Mouse (Mus musculus) cerebellum, adult 18-20 months (tissue): ENCODE results near the gene Nrros.

Experiments used
- DNase-seq, 2 experiments: peaks; one replicate each; pipeline ENCODE4 v3.0.0; 2021

Nrros gene

DNA sequence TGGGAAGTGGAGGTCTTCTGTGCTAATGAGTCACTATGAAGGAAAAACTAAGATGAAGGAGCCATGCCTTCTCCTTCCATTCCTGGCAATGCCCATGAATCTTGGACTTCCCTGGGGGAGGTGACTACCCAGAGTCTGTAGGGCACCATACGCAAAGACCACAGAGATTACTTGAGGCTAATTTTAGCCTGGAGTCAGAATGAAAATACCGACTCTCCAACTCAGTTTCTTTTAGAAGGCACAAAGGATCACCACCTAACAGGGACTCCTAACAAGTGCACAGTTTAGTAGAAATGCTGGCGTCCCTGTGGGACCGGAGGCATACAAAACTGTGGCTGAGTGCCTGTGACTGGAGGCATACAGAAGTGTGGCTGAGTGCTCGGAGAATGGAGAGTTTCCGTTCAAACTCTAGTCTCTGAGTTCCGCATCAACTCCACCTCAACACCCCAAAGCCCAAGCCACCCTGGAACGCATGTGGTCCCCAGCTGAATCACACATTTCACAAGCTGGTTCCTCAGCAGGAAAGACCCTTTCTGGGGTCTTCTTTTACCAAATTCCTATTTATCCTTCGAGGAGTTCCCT is 4.6 kb downstream of the Nrros start:
- DNase-seq = no peak

DNA sequence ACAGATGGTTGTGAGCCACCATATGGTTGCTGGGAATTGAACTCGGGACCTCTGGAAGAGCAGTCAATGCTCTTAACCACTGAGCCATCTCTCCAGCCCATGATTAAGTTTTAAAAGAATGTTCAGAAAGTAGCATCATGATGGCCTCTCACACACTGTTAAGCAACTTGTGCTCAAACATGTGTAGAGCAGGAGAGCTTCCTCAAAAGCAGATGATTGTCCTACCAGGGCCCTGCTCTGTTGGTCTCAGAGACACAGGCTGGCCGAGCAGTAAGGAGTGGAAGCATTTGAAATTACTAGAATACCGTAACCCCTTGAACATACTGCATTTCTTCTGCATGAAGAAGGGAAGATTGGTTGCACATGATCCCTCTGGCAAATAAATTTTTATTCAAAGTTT is 6.4 kb downstream of the Nrros start:
- no peak for DNase-seq

DNA sequence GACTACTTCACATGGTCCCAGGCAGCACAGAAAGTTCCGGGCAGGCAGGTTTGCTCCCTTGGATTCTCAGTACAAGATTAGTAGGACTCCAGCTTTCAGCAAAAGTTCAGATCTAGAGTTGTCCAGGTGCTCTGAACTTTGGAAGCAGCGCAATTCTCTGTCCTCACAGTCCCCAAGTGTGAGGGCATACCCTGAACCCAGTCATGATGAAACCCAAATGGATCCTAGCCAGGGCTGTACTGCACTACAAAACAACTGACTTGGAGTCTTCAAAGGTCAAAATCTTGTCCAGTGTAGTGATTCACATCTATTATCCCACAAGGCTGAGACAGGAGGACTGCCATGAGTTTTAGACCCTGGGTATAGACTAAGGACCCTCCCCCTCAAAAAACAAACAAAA is 8.0 kb downstream of the Nrros start:
- DNase-seq = no peak

DNA sequence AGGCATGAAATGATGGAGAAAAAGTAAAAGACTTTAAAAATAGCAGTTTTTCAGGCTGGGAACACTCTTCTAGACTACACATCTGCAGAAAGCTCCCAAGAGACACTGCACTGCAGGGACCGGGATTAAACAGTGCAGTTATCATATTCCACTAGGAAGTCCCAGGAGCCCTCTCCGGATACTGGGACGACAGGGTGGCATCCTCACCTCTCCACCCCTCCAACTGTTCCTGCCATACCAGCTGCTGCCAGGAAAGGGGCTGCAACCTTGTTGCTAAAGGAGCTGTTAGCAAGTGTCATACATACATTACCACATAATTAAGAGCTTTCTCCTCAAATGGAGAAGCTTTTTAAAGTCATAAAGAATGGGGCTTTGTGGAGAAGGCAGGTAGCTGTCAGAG is 8.7 kb downstream of the Nrros start:
- no peak for DNase-seq

DNA sequence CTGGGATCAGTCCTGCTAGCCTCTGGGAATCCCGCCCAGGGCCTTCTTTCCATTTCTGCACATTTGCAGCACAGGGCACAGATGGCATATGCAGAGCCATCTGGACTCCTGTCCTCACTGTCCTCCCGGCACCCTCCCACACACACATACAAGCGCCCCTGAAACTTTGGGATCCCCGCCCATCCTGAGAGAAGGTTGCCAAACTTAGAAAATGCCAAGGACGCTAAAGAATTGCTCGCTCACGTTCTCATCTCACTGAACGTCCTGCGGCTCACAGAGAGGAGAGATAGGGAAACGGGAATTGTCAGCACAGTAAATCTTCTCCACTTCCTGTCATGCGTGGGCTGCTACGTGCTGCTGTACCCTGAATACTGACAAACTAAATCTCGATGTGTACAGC is 11.0 kb downstream of the Nrros start:
- DNase-seq = peak; percentile 97

DNA sequence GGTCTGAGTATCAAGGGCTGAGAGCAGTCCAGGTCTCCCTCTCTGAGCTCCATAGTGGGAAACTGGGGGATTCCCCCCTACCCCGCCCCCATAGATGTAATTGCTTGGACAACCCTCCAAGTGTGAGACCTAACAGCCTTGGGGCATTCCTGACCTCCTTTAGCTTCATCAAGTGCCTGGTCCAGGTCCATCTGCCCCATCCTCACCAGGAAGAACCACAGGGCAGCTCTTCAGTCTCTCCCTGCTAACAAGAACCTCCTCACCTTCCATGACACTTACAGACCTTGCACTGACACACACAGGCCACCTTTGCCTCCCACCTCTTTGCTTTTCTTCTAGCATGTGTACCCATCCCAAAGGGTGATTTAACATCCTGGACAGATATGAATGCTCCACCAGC is 11.4 kb downstream of the Nrros start:
- peak in 1 of 2 experiments; percentile 70 for DNase-seq

DNA sequence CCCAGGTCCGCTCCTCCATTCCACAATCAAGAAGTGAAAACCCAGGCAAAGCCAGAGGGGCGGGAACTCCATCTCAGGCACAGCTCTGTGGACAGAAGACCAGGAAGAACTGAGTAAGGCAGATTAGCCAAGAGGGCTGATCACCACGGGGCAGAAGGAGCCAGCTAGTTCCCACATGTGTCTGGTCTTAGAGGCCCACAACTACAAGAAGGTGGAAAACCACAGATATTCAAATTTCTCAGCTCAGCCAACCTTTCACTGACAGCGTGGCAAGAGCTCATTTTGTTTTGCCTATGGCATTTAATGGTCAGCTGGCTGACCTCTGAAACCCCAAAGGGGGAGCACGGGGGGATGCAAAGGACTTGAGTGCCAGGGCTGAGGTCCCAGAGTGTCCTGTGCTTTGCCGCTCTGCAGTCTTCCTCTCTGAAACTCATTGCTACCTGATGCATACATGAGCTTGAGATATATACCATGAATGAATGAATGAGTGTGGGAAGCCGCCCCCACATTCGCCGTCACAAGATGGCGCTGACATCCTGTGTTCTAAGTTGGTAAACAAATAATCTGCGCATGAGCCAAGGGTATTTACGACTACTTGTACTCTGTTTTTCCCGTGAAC is 17.7 kb downstream of the Nrros start:
- peak in 1 of 2 experiments; percentile 54 for DNase-seq

DNA sequence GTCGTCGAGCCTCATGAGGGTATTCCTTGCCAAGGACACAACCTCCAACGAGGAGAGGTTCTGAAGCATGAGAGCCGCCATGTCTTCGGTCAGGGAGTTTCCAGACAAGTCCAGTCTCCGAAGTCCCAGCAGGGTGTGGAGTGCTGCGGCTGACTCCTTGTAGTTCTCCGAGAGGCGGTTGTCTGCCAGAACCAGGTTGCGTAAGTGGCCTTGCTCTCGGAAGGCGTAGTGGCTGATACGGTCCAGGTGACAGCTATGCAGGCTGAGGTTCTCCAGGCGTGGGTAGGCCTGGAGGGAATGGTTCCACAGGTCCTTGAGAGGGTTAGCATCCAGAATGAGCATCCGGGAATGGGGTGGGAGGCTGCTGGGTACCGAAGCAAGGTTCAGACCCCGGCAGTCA is 20.8 kb downstream of the Nrros start:
- DNase-seq = no peak

DNA sequence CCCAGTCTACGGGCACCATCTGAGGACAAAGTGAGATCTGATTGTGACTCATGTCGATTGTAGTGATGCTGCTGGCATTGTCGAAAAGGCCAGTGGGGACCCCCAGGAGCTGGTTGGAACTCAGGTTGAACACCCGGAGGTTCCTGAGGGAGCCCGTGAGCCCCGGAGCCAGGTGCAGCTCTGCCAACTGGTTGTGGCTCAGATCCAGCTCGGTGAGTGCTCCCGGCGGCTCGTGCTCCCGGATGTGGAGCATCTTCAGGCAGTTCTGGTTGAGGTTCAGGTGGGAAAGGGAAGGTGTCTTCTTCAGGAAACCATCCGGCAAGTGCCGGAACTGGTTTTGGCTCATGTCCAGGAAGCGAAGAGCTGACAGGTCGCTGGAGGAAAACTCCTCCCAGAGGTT is 21.6 kb downstream of the Nrros start:
- DNase-seq = peak; percentile 51 to 59

DNA sequence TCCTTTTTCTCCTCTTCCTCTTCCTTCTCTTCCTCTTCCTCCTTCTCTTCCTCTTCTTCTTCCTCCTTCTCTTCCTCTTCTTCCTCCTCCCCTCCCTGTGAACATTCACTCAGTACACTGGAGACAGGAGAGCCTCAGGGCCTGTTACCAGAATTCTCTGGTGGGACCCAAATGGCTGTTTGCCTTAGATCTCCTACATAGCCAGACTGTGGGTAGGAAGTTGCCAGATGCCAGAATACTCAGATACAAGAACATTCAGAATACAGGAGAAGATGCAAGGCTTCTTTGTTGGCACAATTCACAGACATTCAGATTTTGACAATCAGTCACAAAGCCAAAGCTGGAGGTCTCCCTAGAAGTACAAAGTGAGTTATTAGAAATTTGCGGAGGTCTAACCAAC is 26.4 kb downstream of the Nrros start:
- DNase-seq = no peak

DNA sequence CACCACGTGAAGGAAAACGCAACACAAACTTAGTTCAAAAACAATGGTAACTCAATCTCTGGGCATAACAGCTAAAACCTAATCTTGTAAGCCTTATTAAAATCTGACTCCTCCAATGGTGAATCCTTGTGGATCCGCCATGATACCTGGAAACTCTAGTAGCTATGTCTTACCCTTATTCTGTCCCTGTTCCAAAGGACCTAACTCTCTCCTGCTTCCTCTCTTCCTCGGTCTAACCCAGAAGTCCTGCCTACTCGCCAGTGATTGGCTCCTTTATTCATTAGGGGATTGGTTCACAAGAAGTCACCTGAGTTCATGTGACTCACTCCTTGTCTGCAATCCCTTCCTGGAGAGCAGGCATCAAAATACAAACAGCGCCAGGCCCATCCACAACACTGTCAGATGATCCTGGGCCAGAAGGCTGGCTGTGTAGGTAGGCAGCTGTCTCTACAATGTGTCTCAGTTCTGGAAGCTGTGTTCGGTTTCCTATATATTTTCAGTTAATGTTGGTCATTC is 29.5 kb downstream of the Nrros start:
- DNase-seq = no peak

DNA sequence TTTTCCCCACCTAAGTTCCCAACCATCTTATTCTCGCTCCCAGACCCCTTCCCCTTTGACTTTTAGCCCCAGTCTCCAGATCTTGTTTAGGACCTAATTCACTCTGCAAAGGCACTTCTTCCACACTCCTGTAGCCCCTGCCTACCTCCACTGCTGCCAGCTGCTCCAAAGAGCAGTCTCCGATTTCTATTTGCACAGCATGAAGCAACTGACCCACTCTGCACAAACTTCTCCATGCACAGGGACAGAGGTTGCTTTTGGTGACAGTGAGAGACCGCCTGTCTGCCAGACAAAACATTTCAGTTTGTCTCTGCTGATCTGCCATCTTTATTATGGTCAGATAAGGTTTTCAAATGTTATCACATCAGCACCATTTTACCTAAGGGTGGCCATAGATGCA is 32.2 kb downstream of the Nrros start:
- DNase-seq = no peak

DNA sequence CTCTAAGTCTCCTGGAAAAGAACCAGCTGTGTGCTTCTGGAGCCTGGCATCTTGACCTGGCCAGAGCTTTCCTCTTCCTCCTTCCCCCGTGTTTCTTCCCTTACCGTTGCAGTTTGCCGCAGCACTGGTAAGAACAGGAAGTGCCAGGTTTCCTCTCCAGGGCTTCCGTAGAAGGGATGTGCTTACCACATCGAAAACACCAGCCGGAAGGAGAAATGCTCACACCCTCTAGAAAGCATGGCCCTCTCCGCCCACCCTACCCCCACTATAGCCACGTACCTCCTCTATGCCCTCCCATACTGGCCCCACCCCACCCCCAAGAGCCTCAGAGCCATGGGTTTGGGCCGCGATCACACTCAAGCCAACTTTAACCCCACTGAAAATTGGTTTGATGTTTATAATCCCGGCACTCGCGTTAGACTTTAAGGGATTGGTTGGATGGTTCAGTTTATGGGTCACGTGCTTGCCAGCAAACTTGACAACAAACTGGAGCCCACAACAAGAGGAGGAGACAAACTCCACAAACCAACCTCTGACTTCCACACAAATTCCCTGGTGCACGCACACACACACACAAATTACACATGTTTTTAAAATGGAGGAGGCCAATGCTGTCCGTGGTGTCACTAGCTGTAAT is 35.1 kb downstream of the Nrros start:
- no peak for DNase-seq

DNA sequence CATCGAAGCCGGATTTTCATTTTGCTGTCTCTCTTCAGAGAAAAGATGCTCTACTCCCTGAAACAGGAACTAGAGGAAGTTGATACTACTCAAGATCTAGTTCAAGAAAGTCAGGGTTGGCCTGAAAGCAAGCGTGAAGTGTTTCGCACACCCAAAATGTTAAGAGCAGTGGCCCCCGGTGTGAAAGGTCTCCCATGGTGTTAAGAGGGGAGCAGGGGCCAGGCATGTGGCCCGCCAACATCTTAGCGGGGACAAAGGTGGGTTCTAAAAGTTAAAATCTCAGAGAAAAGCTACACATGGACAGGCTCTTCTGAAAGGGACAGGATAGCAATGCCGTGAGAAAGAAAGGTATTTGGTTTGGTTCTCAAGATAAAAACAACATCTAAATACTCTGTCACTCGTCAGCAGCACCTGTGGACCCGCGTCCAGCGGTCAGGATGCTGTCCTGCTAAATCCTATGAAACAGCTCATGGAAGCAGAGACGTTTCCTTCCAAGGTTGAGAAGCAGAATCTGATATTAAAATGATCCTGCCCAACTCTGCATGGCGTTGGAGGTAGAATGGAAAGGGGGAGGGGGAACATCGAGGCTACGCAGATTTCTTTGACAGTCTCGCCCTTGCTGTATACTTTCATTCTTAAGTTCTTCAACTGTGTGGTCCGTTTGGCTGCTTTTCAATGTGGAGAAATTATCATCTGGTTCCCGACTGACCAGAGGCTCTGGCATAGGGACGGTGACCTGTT is 35.8 kb downstream of the Nrros start:
- DNase-seq = no peak

DNA sequence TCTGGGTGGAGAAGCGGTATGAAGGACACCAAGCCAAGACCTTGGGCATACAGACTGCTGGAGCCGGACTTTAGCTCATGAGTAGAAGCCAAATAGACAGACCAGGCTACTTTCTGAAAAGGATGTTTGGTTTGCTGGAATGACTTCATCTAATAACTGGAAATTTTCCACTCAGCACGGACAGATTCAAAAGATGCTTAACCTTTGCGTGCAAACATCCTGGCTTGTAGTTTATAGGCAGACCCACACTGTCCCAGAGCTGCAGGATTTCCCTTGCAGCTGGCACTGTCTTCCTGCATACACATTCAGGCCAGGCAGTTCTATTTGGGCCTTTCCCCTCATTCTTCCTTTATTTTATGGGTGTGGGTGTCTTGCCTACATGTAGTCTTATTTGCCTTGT is 38.3 kb downstream of the Nrros start:
- no peak for DNase-seq

DNA sequence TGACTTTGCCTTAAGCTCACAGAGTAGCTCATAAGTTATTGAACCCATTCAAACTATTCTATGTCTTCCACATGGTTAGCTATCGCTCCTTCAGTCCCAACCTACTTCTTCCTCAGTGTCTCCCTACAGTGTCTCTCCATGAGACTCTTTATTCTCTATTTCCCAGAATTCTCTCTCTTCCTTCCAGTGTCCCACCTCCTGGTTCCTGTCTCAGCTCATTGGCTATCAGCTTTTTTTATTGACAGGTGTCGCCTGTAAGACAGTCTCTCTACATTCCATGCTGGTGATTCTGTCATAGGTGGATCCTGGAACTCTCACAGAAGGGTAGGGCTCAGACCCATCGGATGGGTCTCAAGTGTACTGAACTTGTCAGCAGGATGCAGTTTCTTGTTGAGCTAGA is 40.0 kb downstream of the Nrros start:
- DNase-seq = no peak

DNA sequence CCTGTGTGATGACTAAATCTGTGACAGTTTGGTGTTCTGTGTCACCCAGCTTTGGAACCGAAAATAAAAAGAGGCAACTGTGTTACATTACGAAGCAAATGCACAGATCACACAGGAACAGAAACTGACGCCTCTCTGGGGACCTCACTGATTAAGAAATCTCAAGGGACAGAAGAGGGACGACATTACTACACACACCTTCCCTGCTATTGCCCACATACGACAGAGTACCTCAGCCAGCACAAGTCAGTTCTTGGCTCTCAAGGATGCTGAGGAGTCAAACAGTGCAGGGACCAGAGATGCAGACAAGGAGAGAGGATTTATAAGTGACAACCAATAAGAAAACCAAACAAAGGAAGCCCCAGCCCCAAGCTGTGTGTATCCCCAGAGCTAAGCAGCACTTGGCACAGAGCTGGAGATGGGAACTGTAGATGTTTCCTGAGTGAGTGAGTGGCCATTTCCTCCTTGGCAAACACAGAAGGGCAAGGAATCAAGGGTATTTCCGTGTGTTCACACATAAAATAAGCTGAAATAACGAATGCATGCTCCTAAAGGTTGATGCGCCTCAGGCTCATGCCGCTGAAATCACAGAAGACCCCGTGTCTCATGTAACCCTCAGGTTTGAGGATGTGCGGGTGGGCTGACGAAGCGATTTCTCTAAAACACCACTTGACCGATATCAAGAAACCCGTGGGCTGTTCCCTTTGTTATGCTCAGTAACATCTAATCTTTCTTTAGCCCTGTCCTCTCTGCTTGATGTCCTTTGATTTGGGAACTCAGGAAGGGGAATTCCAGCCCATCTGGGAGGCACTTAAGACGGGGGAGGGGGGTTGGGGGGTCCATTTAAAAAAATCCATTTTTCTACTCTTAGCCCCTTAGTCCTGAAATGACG is 40.7 kb downstream of the Nrros start:
- DNase-seq = no peak

DNA sequence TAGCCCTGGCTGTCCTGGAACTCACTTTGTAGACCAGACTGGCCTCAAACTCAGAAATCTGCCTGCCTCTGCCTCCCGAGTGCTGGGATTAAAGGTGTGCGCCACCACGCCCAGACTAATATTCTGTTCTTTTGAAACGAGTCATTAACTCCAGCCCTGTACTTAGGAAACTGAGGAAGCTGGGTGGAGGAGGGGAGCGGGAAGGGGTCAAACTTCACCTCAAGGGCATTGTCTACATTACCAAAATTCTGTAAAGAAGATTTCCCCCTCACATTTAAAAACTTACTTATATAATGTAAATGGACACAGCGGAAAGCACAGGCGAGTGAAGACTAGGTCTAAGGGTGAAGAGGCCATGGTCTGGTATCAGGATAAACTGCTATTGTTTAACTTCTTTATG is 41.4 kb downstream of the Nrros start:
- no peak for DNase-seq

DNA sequence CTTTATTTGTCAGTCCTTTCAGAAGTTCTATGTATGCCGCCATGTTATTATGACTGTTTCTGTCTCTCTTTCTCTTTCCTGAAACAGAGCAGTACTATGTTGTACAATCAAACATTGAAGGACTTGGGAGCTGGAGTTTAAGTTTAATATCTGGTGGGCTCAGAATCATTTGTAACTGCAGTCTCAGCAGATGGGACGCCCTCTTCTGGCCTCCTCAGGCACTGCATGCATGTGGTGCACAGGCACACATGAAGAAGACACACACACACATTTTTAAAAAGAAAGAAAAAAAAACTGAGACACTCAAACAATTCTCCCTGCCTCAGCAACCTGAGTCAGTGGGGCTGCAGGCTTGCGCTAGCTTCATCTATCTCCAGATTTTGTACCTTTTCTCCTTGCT is 44.9 kb downstream of the Nrros start:
- no peak for DNase-seq

DNA sequence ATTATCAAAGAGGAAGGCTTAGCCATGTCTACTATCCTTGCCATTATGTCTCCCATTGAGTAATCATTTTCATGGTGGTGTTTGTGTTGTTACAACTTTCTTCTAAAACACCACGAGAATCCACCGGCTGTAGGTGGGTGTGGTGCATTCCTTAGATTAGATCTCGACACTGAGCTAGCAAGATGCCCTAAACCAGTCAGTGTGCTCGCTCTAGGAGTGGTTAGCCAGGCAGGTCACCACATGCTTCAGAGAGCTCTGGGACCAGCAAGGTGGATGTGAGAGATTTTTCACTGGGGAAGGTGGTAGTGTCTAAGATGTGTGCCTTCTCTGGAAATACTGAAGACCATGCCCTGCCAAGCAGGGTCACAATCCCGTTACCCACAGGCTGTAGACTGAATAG is 49.2 kb downstream of the Nrros start:
- DNase-seq = no peak

DNA sequence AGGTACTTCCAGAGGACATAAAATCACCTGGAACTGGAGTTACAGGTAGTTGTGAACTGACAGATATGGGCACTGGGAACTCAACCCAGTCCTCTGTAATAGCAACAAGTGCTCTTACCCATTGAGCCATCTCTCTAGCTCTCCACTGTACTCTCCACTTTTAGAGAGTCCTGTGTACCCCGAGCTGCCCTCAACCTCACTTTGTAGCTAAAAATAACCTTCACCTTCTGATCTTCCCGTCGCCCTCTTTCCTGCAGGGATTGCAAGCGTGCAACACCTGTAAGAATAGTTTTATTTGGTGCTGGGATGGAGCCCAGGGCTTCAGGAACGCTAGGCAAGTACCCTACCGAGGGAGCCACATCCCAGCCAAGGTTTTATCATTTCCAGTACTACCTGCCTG is 49.6 kb downstream of the Nrros start:
- DNase-seq = no peak

DNA sequence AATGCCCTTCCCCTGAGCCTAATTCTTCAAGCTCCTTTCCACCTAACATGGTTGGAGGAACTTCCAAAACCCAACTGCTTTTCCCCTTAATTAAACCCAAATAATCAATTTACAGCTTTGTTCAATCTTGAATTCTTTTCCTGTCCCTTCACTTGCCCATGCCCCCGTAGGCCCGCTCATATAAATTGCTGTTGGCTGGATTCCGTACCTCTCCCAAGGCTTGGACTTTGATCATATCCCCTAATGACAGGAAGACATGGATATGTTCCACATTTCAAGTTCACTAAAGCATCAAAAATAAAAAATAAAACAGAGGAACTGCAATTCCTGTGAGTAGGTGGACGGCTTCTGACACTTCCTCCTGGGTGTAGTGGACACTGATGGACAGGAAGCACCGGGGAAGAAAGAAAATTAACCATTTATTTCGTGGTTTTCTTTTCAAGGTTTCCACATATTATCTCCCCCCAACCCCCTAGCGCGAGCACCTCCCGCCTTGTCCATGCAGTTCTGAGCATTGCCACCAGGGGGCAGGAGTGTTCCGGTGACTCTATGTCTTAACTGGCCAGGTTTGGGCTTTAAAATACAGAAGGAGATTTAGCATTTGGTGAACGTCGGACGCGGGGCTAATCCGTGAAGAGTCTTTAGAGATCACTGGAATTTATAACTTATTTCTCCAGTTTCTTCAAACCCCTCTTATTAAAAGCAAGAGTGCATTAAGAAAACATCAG is 50.3 kb downstream of the Nrros start:
- DNase-seq = peak; percentile 78 to 89
